Mouse (Mus musculus) cerebellum, adult 2 months (tissue): Measurements from ENCODE around the gene Zfhx3.

Experiments used
- CTCF ChIP-seq: fragments of 200-500 bp; IDR thresholded peaks from 2 replicates; pipeline ENCODE4 v1.5.1; 2011; ENCODE audit warnings: low read depth, mild to moderate bottlenecking, control low read depth, low read length, moderate library complexity, borderline replicate concordance; ENCODE audit not compliant: insufficient read depth
- POLR2A ChIP-seq: fragments of 200-500 bp; IDR thresholded peaks from 2 replicates; pipeline ENCODE4 v1.6.1; 2011; ENCODE audit warnings: low read length, control low read depth, borderline replicate concordance; ENCODE audit not compliant: insufficient read depth

GRCm38 (mm10) chr8:108437316-108437830, 494.9 kb downstream of the Zfhx3 start:
- TF ChIP-seq POLR2A: no peak
- TF ChIP-seq CTCF: no peak
